Mouse (Mus musculus) cerebellum, adult 9-11 months (tissue): ENCODE data around the gene Tmem167b.

Experiments
- DNase-seq: peaks from one replicate; pipeline ENCODE4 v3.0.0; 2022

The Tmem167b gene

GRCm38 (mm10) chr3:108536517-108537260 lies 25.6 kb downstream of the Tmem167b start, which contains the start of gene 5330417C22Rik:
Gene 5330417C22Rik (minus strand): TSS chr3:108536536.
- DNase-seq: peak; percentile 57

- no peak for DNase-seq
Observed at GRCm38 (mm10) chr3:108535896-108536516, 26.3 kb downstream of the Tmem167b start.

GRCm38 (mm10) chr3:108533951-108534350 lies 28.3 kb downstream of the Tmem167b start, which contains the start of gene 1700013F07Rik:
Gene 1700013F07Rik (plus strand): TSS chr3:108534150.
- DNase-seq: no peak

GRCm38 (mm10) chr3:108533114-108533885 lies 29.0 kb downstream of the Tmem167b start:
- no peak for DNase-seq

- no peak for DNase-seq
Observed at GRCm38 (mm10) chr3:108528489-108528888, 33.8 kb downstream of the Tmem167b start.

- no peak for DNase-seq
Observed at GRCm38 (mm10) chr3:108523415-108523814, 38.9 kb downstream of the Tmem167b start.

GRCm38 (mm10) chr3:108518276-108518675 lies 44.0 kb downstream of the Tmem167b start:
- no peak for DNase-seq

- DNase-seq: no peak
Observed at GRCm38 (mm10) chr3:108513465-108513864, 48.8 kb downstream of the Tmem167b start.

GRCm38 (mm10) chr3:108510716-108511483 lies 51.4 kb downstream of the Tmem167b start:
- no peak for DNase-seq

GRCm38 (mm10) chr3:108510156-108510555 lies 52.1 kb downstream of the Tmem167b start:
- DNase-seq: no peak

- no peak for DNase-seq
Observed at GRCm38 (mm10) chr3:108508745-108509474, 53.4 kb downstream of the Tmem167b start.
